Mouse (Mus musculus) heart, adult 11 months (tissue): ENCODE measurements around the gene Gm16513.
"Not testable (repeated sequence)": the region's sequence is repeated elsewhere in the genome, so short reads cannot be mapped to it uniquely, and the experiment has no call there.

ENCODE experiments used
- DNase-seq: peaks from one replicate; pipeline ENCODE4 v3.0.0; 2022

Gene Gm16513

GRCm38 (mm10) chr5:95182324-95182723, at the start of gene Gm16513:
Gm16513 (plus strand) TSS chr5:95182624.
- not testable (repeated sequence) for DNase-seq
